Mouse (Mus musculus): ENCODE results near the gene Nr2f6. TPM values are rescaled to one million over a fixed set of nuclear protein-coding genes. Genes with fewer than 3 reads are reported as not detected.

The Nr2f6 gene
- polyA plus RNA-seq, 1 experiment from 2014 or later, result 17.2 TPM

- H3K36me3 ChIP-seq (ENCODE audit: control insufficient read depth, insufficient read depth), result peaks cover 7% of the 10 kb centered on the region; the same call in 1 of the 2 replicates
- no peak overlapping the region for H3K4me3 ChIP-seq (ENCODE audit: low read depth, low read length)
- peaks cover 14% of the 10 kb centered on the region for H3K4me1 ChIP-seq (ENCODE audit: control insufficient read depth, low read depth, low read length)
- H3K4me2 ChIP-seq (ENCODE audit: low read depth, low read length), result no peak overlapping the region
- ATAC-seq (ENCODE audit: low read depth), result no peak
- no peak overlapping the region for H3K9ac ChIP-seq (ENCODE audit: low read depth, low read length)
- no peaks in the 10 kb centered on the region for H3K27me3 ChIP-seq (ENCODE audit: control insufficient read depth, insufficient read depth, low read depth, low read length)
- WGBS (ENCODE audit: insufficient replicate concordance), result 66% methylated on average over 7 of the region's 7 CpGs
- H3K9me3 ChIP-seq (replicated peaks; ENCODE audit: control insufficient read depth, low read length), result no peaks in the 10 kb centered on the region
- H3K27ac ChIP-seq (ENCODE audit: low read length), result no peak overlapping the region
These were observed 12.7 kb upstream of the Nr2f6 start for GRCm38 (mm10) chr8:71394481-71394880.

- 6% methylated on average over 3 of the region's 3 CpGs for WGBS (ENCODE audit: insufficient replicate concordance)
- H3K9me3 ChIP-seq (replicated peaks; ENCODE audit: control insufficient read depth, low read length), result no peaks in the 10 kb centered on the region
- H3K9ac ChIP-seq (ENCODE audit: low read depth, low read length), result no peak overlapping the region
- H3K27me3 ChIP-seq (ENCODE audit: control insufficient read depth, insufficient read depth, low read depth, low read length), result no peaks in the 10 kb centered on the region
- peaks cover 14% of the 10 kb centered on the region for H3K4me1 ChIP-seq (ENCODE audit: control insufficient read depth, low read depth, low read length)
- ATAC-seq (ENCODE audit: low read depth), result no peak
- H3K27ac ChIP-seq (ENCODE audit: low read length), result no peak overlapping the region
- H3K36me3 ChIP-seq (ENCODE audit: control insufficient read depth, insufficient read depth), result no peaks in the 10 kb centered on the region
- H3K4me2 ChIP-seq (ENCODE audit: low read depth, low read length), result peak overlapping the region; percentile 24
- peak overlapping the region; percentile 25; the same call in 1 of the 2 replicates for H3K4me3 ChIP-seq (ENCODE audit: low read depth, low read length)
These were observed 11.1 kb upstream of the Nr2f6 start for GRCm38 (mm10) chr8:71392871-71393270.

- ATAC-seq (ENCODE audit: low read depth), result no peak
- Histone ChIP-seq H3K9me3 (replicated peaks; ENCODE audit: control insufficient read depth, low read length) (no peaks in the 10 kb centered on the region), H3K27me3 (ENCODE audit: control insufficient read depth, insufficient read depth, low read depth, low read length) (no peaks in the 10 kb centered on the region), H3K4me3 (ENCODE audit: low read depth, low read length) (no peak overlapping the region), H3K27ac (ENCODE audit: low read length) (no peak overlapping the region), H3K36me3 (ENCODE audit: control insufficient read depth, insufficient read depth) (no peaks in the 10 kb centered on the region), H3K4me1 (ENCODE audit: control insufficient read depth, low read depth, low read length) (peaks cover 10% of the 10 kb centered on the region), H3K4me2 (ENCODE audit: low read depth, low read length) (no peak overlapping the region), H3K9ac (ENCODE audit: low read depth, low read length) (no peak overlapping the region)
- WGBS (ENCODE audit: insufficient replicate concordance), result 59% methylated on average over 5 of the region's 5 CpGs
These were observed 10.6 kb upstream of the Nr2f6 start for GRCm38 (mm10) chr8:71392391-71392790.

- H3K9ac ChIP-seq (ENCODE audit: low read depth, low read length), result no peak overlapping the region
- no peaks in the 10 kb centered on the region for H3K36me3 ChIP-seq (ENCODE audit: control insufficient read depth, insufficient read depth)
- H3K27ac ChIP-seq (ENCODE audit: low read length), result no peak overlapping the region
- no peaks in the 10 kb centered on the region for H3K27me3 ChIP-seq (ENCODE audit: control insufficient read depth, insufficient read depth, low read depth, low read length)
- no peak overlapping the region for H3K4me2 ChIP-seq (ENCODE audit: low read depth, low read length)
- no peaks in the 10 kb centered on the region for H3K9me3 ChIP-seq (replicated peaks; ENCODE audit: control insufficient read depth, low read length)
- ATAC-seq (ENCODE audit: low read depth), result no peak
- H3K4me3 ChIP-seq (ENCODE audit: low read depth, low read length), result no peak overlapping the region
- peaks cover 8% of the 10 kb centered on the region for H3K4me1 ChIP-seq (ENCODE audit: control insufficient read depth, low read depth, low read length)
- WGBS (ENCODE audit: insufficient replicate concordance), result 59% methylated on average over 2 of the region's 2 CpGs
These were observed 9.9 kb upstream of the Nr2f6 start for GRCm38 (mm10) chr8:71391696-71392095.

- Histone ChIP-seq H3K27me3 (ENCODE audit: control insufficient read depth, insufficient read depth, low read depth, low read length) (no peaks in the 10 kb centered on the region), H3K4me2 (ENCODE audit: low read depth, low read length) (no peak overlapping the region), H3K4me3 (ENCODE audit: low read depth, low read length) (no peak overlapping the region), H3K27ac (ENCODE audit: low read length) (no peak overlapping the region), H3K36me3 (ENCODE audit: control insufficient read depth, insufficient read depth) (no peaks in the 10 kb centered on the region), H3K9me3 (replicated peaks; ENCODE audit: control insufficient read depth, low read length) (no peaks in the 10 kb centered on the region), H3K4me1 (ENCODE audit: control insufficient read depth, low read depth, low read length) (peaks cover 5% of the 10 kb centered on the region), H3K9ac (ENCODE audit: low read depth, low read length) (no peak overlapping the region)
- ATAC-seq (ENCODE audit: low read depth), result no peak
- 12% methylated on average over 1 of the region's 1 CpGs for WGBS (ENCODE audit: insufficient replicate concordance)
These were observed 6.5 kb upstream of the Nr2f6 start for GRCm38 (mm10) chr8:71388267-71388666.

- H3K27ac ChIP-seq (ENCODE audit: low read length), result no peak overlapping the region
- peaks cover 26% of the 10 kb centered on the region for H3K27me3 ChIP-seq (ENCODE audit: control insufficient read depth, insufficient read depth, low read depth, low read length)
- WGBS (ENCODE audit: insufficient replicate concordance), result 65% methylated on average over 12 of the region's 12 CpGs
- ATAC-seq (ENCODE audit: low read depth), result no peak
- peaks cover 7% of the 10 kb centered on the region for H3K4me1 ChIP-seq (ENCODE audit: control insufficient read depth, low read depth, low read length)
- no peak overlapping the region for H3K4me2 ChIP-seq (ENCODE audit: low read depth, low read length)
- H3K36me3 ChIP-seq (ENCODE audit: control insufficient read depth, insufficient read depth), result no peaks in the 10 kb centered on the region
- no peaks in the 10 kb centered on the region for H3K9me3 ChIP-seq (replicated peaks; ENCODE audit: control insufficient read depth, low read length)
- H3K4me3 ChIP-seq (ENCODE audit: low read depth, low read length), result no peak overlapping the region
- H3K9ac ChIP-seq (ENCODE audit: low read depth, low read length), result no peak overlapping the region
These were observed 3.6 kb upstream of the Nr2f6 start for GRCm38 (mm10) chr8:71385212-71385835.

GRCm38 (mm10) chr8:71383860-71384259 is 2.1 kb upstream of the Nr2f6 start:
- Histone ChIP-seq H3K4me2 (ENCODE audit: low read depth, low read length) (no peak overlapping the region), H3K27ac (ENCODE audit: low read length) (peak overlapping the region; percentile 85), H3K27me3 (ENCODE audit: control insufficient read depth, insufficient read depth, low read depth, low read length) (peaks cover 40% of the 10 kb centered on the region), H3K4me1 (ENCODE audit: control insufficient read depth, low read depth, low read length) (peaks cover 7% of the 10 kb centered on the region), H3K9me3 (replicated peaks; ENCODE audit: control insufficient read depth, low read length) (no peaks in the 10 kb centered on the region), H3K4me3 (ENCODE audit: low read depth, low read length) (no peak overlapping the region), H3K9ac (ENCODE audit: low read depth, low read length) (no peak overlapping the region), H3K36me3 (ENCODE audit: control insufficient read depth, insufficient read depth) (no peaks in the 10 kb centered on the region)
- no peak for ATAC-seq (ENCODE audit: low read depth)
- 49% methylated on average over 3 of the region's 3 CpGs for WGBS (ENCODE audit: insufficient replicate concordance)

- Histone ChIP-seq H3K27me3 (ENCODE audit: control insufficient read depth, insufficient read depth, low read depth, low read length) (peaks cover 41% of the 10 kb centered on the region), H3K9ac (ENCODE audit: low read depth, low read length) (no peak overlapping the region), H3K9me3 (replicated peaks; ENCODE audit: control insufficient read depth, low read length) (no peaks in the 10 kb centered on the region), H3K4me2 (ENCODE audit: low read depth, low read length) (no peak overlapping the region), H3K27ac (ENCODE audit: low read length) (peak overlapping the region; percentile 85), H3K4me1 (ENCODE audit: control insufficient read depth, low read depth, low read length) (peaks cover 8% of the 10 kb centered on the region), H3K36me3 (ENCODE audit: control insufficient read depth, insufficient read depth) (no peaks in the 10 kb centered on the region), H3K4me3 (ENCODE audit: low read depth, low read length) (no peak overlapping the region)
- ATAC-seq (ENCODE audit: low read depth), result peak; percentile 9; the same call in 1 of the 2 replicates
- 49% methylated on average over 12 of the region's 12 CpGs for WGBS (ENCODE audit: insufficient replicate concordance)
These were observed 1.6 kb upstream of the Nr2f6 start for GRCm38 (mm10) chr8:71383396-71383795.

GRCm38 (mm10) chr8:71381971-71382961 is 506 bp upstream of the Nr2f6 start:
- WGBS (ENCODE audit: insufficient replicate concordance), result 8% methylated on average over 42 of the region's 80 CpGs
- H3K4me1 ChIP-seq (ENCODE audit: control insufficient read depth, low read depth, low read length), result peaks cover 10% of the 10 kb centered on the region

More at GRCm38 (mm10) chr8:71381971-71382961, 506 bp upstream of the Nr2f6 start:
- peak overlapping the region; percentile 73 for H3K4me2 ChIP-seq (ENCODE audit: low read depth, low read length)
- ATAC-seq (ENCODE audit: low read depth), result peak; percentile 79
- H3K27ac ChIP-seq (ENCODE audit: low read length), result peak overlapping the region; percentile 85
- no peaks in the 10 kb centered on the region for H3K9me3 ChIP-seq (replicated peaks; ENCODE audit: control insufficient read depth, low read length)
- peaks cover 46% of the 10 kb centered on the region for H3K27me3 ChIP-seq (ENCODE audit: control insufficient read depth, insufficient read depth, low read depth, low read length)
- no peaks in the 10 kb centered on the region; the same call in 1 of the 2 replicates for H3K36me3 ChIP-seq (ENCODE audit: control insufficient read depth, insufficient read depth)
- H3K9ac ChIP-seq (ENCODE audit: low read depth, low read length), result peak overlapping the region; percentile 47; the same call in 1 of the 2 replicates
- peak overlapping the region; percentile 70 for H3K4me3 ChIP-seq (ENCODE audit: low read depth, low read length)

Data from liver, embryonic 16.5 days (tissue).